Mouse (Mus musculus): ENCODE measurements around the gene F12. TPM values are rescaled to one million over a fixed set of nuclear protein-coding genes. Genes with fewer than 3 reads are reported as not detected.
A peak's percentile ranks its signal among the peaks of the same experiment; 100 is the strongest.

The F12 gene
- total RNA-seq, 4 experiments from 2014 or later = not detected

DNA sequence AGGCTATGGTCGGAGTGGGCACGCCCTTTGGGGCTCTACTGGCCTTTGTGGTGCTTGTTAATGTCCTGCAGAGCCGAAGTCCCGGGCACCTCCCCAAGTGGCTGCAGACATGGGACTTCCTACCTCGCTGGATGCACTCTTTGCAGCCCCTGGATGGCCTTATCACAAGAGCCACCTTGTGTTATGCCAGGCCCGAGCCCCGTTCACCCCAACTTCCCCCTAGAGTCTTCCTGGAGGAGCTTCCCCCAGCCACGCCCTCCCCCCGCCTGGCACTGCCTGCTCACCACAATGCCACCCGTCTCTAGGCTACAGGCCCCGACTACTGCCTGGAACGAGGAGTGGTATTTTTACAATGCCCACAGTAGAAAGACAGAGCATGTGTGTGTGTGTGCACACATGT lies 13.3 kb downstream of the F12 start:
- no peak for DNase-seq (ENCODE audit: low spot score in 2 of 2)

DNA sequence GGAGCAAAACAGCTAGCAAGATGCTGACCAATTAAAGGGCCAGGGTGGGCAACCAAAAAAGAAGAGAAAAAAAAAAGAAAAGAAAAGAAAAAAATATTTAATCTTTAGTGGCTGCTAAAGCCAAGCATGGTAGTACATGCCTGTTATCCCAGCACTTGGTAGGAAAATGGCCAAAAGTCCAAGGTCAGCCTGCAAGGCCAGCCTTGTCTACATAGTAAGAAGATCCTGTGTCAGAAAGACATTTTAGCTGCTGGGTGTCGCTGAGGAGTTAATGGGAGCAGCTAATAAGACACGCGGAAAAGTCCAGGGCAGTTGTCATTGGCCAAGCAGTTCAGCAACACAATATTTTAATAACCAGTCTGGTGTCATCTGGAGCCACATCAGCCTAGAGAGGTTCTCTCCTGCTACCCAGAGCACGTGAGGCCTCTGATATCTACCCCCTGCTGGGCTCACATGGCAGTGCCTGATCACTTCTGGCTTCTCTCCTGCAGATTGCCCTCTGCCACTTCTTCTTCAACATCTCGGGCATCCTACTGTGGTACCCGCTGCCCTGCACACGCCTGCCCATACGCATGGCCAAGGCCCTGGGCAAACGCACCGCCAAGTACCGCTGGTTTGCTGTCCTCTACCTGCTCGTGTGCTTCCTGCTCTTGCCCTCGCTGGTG lies 13.8 kb downstream of the F12 start:
- no peak for DNase-seq (ENCODE audit: low spot score in 2 of 2)

DNA sequence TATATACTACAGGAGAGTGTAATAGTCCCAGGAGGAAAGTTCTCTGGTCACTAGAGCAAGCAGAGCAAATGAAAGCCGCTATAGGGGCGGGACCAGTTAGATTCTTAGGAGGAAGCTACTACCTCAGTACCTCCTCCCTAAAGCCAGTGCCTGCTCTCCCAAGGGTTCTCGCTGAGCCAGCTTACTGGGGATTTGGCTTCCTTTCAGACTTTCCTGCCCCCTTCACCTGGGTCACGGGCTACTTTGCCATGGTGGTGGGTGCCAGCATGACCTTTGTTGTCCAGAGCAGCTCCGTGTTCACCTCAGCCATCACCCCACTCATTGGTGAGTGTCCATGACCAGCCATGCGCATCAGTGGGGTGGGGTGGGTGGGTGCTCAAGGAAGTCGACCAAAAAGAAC lies 14.8 kb downstream of the F12 start:
- DNase-seq (ENCODE audit: low spot score in 2 of 2) = no peak

DNA sequence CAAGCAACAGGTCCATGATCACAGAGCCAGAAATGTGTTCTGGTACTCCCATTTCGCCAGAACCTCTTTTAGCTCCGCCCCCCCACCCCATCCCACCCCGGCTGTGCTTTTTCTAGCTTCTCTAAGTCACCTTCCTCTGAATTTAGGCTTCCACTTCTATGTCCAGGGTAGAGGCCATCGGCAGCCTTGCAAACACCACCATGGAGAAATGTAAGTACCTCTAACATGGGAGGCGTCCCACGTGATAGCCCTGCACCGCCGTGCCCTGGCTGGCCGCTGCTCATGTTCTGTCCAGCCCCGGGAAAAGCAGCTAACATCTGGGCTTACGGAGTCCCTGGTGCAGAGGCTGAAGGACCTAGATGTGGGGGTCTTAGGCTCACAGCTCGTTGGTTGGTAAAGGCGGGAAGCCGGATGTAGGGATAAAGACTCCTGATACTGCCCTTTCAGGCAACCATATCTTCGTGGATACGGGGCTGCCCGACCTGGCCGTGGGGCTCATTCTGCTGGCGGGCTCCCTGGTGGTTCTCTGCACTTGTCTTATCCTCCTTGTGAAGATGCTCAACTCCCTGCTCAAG lies 18.0 kb downstream of the F12 start:
- DNase-seq (ENCODE audit: low spot score in 2 of 2) = no peak

DNA sequence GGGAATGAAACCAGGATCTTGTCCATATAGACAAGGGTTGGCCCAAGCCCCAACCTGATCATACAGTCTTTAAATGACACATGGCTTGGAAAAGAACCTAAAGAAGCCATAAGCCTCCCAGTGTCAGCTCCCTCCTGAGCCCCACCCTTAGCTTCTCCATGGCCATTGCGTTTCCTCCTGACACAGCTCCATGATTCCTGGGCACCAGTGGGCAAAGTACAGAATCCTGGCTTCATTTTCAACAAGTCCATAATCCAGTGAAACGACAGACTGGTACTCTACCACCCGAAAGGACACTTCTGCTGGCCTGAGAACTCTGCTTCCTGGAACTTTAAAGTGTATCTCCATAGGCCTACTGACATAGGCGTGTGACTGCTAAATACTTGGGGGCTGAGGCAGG lies 19.3 kb downstream of the F12 start:
- no peak for DNase-seq (ENCODE audit: low spot score in 2 of 2)

DNA sequence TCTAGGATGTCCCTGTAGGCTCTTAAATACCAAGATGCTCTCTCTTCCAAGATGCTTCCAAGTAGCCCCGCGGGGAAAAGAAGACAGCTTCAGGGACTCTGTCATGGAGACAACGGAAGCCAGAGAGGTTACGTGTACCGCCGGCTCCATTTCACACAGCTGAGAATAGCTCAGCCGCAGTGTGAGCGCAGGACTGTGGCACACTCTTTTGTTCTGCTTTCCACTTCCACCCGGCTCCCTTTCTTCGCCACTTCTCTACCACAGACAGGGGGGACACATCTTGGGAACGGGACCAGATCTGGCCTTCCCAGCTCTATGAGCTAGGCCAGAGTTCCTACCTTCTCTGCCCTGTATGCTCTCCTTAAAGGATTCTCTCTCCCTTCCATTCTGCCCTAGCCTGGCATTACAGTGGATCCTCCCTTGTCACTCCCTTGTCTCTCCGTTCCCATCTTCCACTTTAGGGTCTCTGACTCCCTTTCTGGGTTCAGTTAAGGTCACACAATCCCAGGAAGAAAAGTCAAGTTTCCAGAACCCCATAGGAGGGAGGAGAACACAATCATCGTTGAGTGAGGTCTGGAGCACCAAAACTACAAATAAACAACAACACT lies 20.7 kb downstream of the F12 start:
- DNase-seq (ENCODE audit: low spot score in 2 of 2) = no peak

DNA sequence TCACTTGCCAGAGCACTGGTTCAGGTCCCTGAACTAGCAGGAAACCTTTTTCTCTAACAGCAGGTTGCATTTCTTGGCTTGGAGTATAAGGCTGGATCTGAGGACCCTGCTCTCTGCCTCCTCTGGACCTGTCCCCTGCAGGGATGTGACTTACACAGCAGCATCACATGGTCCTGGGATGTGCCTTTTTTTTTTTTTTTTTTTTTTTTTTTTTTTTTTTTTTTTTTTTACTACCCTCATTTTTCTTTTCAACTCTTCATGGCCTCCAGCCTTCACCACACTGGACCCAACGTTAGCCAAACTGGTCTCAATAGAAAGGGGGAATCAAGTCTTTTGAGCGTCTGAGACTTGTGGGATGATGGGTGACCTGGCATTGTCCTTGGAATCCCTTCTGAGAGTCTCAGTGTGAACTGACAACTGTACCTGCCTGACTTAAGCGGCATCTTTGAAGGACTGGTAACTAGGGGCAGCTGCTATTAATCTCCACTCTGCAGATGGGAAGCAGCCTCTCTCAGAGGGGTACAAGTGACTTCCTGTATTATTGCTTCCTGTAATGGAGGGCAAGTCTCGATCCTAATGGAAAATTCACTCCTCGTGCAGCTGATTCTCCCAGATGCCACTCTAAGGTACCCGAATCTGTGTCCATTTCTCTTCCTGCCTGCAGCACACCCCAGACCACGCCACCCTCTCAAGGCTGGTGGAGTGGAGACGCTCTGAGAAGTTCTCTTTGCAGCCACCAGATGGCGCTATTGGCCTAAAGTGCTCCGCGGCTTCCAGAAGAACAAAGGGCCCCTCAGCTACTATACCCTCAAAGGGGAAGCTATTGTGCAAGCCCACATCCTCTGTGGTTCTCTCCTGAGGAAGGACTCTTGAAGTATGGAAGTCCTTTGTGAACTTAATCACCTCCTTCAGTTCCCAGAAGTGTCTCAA lies 21.5 kb downstream of the F12 start:
- peak in 1 of 2 experiments; percentile 28 for DNase-seq (ENCODE audit: low spot score in 2 of 2)

DNA sequence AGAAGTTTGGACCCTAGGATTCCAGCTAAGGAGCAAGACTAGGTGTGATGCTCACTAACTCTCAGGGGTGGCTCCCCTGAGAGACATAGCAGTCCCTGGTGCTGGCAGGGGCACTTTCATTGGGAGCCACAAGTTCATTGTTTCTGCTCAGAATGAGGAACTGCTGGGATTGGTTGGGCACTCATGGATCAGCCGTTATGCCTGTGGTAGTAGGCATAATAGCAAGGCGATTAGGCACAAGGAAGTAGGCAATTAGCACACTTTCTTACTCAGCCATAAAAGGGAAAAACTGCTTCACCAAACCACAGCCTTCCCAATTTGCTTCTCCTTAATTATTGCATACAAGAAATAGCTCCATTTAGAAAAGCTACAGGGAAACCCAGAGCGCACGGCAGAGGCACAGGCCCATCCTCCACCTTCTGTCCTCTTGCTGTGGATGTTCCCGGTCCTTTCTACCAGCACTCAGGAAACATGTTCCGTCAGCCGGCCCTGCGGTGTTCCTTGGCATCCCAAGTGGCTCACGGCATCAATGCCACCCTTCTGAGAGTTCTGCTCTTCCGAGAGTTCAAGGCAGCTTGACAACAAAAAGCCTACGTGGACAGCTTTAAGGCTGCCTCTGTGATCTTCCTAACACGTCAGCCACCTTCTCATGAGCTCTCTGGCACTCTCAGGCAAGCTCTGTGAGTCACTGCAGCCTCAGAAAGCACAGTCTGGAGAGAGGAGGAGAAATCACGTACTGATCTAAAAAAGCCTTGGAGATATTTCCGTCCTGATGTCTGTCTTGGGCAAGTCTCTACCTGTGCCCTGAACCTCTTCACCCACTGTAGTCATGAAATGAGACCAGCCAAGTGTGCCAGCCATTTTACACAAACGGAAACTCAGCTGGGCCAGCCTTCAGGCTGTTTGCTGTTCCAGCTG lies 22.4 kb downstream of the F12 start:
- no peak for DNase-seq (ENCODE audit: low spot score in 2 of 2)

DNA sequence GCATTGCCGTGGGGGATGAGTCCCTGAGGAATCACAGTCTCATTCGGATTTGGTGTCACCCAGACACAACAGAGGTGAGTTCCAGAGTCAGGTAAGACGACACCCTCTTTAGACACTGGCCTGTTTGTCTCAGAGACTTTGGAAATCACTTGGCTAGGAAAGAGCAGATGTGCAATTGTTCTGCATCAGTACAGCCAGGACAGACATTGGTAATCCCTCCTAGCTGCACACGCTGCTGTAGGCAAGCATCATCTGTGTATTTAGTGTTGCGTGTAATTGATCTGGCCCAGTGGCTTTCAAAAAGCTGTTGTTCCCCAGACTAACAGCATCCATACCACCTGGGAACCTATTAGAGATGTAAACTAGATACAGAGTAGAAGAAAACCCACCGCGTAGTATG lies 23.3 kb downstream of the F12 start:
- DNase-seq (ENCODE audit: low spot score in 2 of 2) = no peak

DNA sequence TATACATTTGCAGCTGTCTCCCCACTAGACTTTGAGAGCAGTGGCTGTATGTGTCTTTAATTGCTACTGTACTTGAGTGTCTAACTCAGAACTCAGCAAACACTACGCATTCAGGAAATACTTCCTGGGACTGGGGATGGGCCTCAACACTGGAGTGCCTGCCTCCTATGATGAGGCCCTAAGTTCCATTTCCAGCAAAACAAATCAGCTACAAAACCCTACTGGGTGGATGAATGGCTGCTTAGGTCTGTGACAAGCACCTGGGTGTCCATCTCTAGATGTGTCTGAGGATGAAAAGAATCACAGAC lies 26.6 kb downstream of the F12 start:
- no peak for DNase-seq (ENCODE audit: low spot score in 2 of 2)

DNA sequence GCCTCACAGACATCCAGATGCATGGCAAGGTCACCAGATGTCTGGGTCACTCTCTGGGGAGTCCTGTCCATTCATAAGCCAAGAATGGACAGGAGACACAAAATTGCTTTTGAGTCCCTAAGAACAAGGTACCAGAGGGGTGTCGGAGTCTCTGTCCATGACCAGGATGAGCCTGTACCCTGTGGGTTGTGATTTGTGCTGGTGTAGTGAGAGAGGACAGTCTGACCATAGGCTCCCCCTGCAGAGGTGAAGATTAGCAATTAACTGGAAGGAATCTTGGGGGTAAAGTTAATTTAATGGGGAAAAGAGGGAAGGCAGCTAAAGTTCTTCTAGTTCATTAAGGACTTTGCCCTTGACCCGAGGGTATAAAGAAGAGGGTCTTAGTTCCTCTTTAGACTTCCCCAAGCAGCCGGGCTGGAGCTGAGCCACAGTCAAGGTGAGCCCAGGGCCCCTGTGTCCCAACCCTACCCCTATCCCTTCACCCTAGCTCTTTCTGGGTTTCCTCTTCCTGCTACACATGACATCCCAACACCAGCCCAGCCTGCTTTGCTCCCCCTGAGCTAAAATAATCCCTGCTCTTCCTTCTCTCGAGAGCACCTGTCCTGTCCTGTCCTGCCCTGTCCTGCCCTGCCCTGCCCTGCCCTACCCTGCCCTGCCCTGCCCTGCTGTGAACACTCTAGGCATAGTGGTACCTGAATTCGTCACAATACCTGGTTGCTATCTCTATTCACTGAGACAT lies 27.1 kb downstream of the F12 start:
- DNase-seq (ENCODE audit: low spot score in 2 of 2) = no peak

DNA sequence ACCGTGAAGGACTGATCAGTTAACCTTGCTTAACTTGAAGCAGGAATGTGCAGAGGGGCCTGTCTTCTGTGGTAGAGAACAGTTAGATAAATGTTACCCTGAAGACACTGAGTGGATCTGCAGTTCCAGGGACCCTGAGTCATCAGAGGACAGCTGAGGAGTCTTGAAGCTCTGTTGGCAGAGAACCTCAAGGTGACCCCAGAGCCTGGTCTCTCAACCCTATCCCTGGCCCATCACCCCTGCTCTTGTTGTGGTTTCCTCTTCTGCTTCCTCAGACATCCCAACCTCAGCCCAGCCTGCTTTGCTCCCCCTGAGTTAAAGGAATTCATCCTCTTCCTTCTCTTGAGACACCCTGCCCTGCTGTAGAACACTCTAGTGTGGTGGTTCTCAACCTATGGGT lies 28.5 kb downstream of the F12 start, which contains the start of gene Slc34a1:
Slc34a1 (plus strand) TSS at position 100 of the 400 bp plus-strand sequence.
- DNase-seq (ENCODE audit: low spot score in 2 of 2) = no peak

DNA sequence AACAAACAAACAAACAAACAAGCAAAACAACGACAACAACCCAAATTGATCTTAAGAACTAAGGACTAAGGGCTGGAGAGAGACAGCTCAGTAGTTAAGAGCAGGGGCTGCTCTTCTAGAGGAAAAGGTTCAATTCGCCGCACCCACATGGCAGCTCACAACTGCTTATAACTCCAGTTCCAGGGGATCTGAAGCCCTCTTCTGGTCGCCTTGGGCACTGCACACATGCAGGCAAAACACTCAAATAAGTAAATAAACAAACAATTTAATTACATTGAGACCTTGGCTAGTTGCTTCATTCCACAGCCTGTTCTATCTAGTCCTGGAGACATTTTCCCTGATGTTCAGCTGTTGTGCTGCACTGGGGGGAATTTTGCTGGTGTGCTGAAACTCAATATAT lies 33.7 kb downstream of the F12 start:
- DNase-seq (ENCODE audit: low spot score in 2 of 2) = no peak

DNA sequence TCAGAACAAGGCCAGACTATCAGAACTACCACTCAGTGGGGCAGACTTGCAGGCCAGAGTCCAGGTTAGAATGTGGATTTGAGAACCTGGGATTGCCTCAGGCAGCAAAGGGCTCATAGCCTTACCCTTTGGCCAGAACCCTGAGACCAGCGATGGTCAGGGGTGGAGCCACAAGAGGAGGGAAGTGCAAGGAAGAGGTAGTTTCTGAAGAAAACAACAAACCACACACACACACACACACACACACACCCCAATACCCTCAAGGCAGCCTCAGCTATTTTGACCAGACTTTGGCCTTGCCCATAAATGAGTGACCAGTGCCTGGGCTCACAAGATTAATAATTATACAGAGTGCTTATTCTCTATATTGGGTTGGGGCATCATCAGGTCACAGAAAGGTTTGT lies 35.0 kb downstream of the F12 start:
- no peak for DNase-seq (ENCODE audit: low spot score in 2 of 2)

DNA sequence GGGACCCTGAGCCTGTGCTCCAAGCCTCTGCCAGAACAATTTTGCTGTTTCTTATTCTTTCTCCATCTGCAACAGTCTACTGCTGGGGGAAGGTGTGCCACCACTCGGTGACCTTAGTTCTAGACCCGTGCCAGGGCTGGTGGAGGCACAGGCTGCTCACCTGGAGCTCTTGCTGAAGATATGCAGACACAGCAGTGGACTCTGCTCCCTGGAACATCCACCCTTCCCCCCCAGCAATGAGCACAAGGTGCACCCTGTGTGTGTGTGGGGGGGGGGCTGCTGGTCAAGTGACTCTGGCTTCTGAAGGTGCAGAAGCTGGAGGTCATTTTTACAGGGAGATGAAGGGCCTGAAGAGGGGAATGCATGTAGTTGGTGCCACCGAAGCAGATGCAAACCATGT lies 35.9 kb downstream of the F12 start:
- no peak for DNase-seq (ENCODE audit: low spot score in 2 of 2)

DNA sequence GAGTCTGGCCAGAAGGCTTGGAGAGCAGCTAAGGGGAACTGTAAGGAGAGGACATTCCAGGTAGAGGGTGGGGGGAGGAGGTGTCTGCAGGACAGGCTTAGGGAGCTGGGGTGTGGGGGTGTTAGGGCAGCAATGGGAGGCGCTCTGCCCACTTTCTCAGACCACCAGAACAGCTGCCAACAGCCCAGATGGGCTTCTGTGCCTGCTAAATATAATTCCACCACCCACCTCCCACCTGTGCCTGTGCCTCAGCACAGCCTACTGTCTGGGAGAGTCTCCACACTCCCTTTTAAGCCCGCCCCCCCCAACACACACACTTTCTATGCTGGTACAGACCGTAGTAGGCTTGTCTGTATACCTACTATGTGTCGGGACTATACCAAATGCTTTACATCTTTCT lies 44.8 kb downstream of the F12 start:
- DNase-seq (ENCODE audit: low spot score in 2 of 2) = no peak

DNA sequence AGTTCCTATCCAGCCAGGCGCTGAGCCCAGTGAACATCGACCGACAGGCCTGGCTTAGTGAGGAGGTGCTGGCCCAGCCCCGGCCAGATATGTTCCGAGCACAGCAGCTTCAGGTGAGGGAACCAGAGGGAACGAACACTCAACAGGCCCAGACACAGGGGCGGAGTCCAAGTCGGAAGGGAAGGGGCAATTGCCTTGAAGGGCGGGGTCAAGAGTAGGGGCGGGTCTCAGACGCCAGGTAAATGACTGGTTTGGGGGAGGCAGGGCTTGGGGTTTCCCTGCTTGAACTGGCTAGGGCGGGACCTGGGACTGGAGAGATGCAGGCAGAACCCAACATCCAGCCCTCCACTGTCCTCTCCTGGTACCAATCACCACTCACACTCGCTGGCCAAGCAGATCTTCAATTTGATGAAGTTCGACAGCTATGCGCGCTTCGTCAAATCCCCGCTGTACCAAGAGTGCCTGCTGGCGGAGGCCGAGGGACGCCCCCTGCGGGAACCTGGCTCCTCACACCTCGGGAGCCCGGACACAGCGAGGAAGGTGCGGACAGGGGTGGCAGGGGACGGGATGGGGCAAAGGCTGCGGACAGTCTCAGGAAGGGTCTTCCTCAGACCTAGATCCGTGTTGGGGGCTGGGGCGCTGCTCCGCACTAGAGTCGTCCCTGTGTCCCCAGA lies 47.5 kb downstream of the F12 start:
- DNase-seq (ENCODE audit: low spot score in 2 of 2) = no peak

DNA sequence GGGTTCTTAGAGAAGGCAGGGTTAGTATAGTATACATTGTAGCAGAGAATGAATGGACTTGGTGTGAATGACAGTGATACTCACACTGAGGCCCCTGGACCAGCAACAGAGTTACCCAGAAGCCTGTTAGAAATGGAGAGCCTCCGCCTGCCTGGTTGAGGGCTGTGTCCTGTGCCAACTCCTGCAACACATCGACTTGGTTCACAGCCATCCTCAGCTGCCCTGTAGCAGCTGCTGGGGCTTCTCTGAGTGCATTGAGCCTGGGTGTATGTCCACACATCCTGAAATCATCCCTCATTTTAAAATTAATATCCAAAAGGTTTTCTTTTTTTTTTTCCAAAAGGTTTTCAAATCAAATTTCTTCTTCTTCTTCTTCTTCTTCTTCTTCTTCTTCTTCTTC lies 50.7 kb downstream of the F12 start:
- no peak for DNase-seq (ENCODE audit: low spot score in 2 of 2)

DNA sequence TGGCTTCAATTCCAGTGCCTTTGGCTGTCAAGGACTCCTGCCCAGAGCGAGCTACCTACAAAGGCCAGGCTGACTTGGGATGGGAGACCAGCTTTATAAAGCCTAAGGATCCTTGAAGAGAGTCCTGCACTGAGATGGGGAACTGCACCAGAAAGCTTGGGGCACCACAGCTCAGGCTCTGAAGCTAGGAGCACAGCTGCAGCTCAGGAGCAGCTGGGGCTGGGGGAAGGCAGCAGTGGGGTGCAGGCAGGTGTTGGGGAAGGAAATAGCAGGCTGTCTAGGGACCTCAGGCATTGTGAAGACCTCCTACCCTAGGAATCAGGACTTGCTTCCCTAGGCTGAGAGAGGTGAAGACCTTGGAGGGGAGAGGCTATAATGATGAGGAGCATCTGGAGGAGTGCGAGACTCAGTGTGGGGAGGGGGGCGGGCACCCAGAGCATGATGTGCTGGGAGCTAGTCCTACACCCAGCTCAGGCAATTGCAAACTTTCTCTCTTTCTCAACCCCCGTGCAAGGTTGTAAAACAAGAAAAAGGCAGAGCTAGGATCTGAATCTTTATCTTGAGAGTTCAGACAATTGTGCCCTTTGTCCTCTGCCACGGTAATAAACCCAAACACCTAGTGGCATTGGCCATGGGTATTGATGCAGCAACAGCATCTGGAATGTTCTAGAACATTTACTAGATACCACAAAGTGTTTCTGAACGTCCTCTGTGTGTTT lies 52.2 kb downstream of the F12 start:
- no peak for DNase-seq (ENCODE audit: low spot score in 2 of 2)
